Mouse (Mus musculus): Measurements from ENCODE around the gene A830018L16Rik.

- no peak for TF ChIP-seq POLR2A (IDR thresholded peaks at IDR 0.05; ENCODE audit: control insufficient read depth, low read depth, low read length)
- TF ChIP-seq CTCF (IDR thresholded peaks at IDR 0.05; ENCODE audit: control insufficient read depth, insufficient read depth, insufficient replicate concordance, low read depth, low read length) = peak; percentile 14; the same call in 1 of the 2 replicates
Measured at GRCm38 (mm10) chr1:11657341-11658060, 243.6 kb downstream of the A830018L16Rik start.

All from testis, adult 2 months (tissue).